Mouse (Mus musculus) bone marrow, adult 2 months (tissue): ENCODE measurements around the gene Mccc2.

ENCODE experiments used
- CTCF ChIP-seq: fragments of 200-500 bp; IDR thresholded peaks from 2 replicates; pipeline ENCODE4 v1.5.1; 2011; ENCODE audit warnings: low read length, control low read depth; ENCODE audit not compliant: control insufficient read depth, insufficient read depth
- POLR2A ChIP-seq: fragments of 200-500 bp; IDR thresholded peaks from 2 replicates; pipeline ENCODE4 v1.6.1; 2011; ENCODE audit warnings: low read depth, mild to moderate bottlenecking, control low read depth, low read length, borderline replicate concordance; ENCODE audit not compliant: control insufficient read depth

DNA sequence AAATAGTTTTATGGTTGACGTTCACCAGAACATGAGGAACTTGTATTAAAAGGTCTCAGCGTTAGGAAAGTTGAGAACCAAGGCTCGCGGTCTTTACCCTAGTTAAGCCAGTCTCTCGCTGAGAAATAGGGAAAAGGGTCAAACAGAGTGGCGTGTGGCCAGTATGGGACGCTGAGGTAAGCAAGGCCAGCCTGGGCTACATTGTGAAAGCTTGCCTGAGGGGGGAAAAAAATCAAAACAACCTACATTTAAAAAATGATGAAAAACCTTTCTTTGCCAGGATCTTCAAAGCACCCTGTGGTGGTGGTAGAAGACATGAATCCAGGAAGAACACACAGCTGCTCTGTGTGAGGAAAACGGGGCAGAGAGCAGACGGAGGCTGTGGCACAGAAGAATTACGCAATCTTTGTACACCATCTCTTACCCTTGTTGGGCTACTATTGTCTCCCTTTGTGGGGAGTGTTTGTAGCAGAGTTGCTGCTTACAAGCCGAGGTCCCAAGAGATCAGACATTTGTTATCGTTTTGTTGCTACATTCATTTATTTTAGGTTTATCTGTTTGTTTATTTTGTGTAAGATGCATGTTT, 9.4 kb downstream of the Mccc2 start:
- TF ChIP-seq CTCF, result no peak
- no peak for TF ChIP-seq POLR2A
